Mouse (Mus musculus): Measurements from ENCODE around the gene Hmg20a. TPM values are rescaled to one million over a fixed set of nuclear protein-coding genes. Genes with fewer than 3 reads are reported as not detected.
A peak's percentile ranks its signal among the peaks of the same experiment; 100 is the strongest.

The Hmg20a gene
- polyA plus RNA-seq, 1 experiment from 2014 or later = 80.4 TPM

DNA sequence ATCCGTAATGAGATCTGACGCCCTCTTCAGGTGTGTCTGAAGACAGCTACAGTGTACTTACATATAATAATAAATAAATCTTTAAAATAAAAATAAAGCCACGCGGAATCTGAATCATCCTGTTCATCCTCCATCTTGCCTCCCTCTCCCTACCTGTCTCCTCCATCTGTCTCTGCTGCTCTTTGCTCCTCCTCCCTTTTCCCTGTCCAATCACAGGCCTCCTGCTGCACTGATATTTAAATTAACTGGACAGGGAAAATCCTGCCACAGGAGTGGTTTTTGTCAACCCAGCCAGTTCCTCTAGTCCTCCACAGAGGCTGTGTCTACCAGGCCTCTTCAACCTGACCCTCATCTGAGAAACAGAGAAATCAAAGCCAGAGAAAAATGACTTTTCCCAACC lies 94.1 kb downstream of the Hmg20a start:
- no peaks in the 10 kb centered on the region for H3K27me3 ChIP-seq
- WGBS = 86% methylated on average over 4 of the region's 4 CpGs
- H3K9ac ChIP-seq = no peak overlapping the region

DNA sequence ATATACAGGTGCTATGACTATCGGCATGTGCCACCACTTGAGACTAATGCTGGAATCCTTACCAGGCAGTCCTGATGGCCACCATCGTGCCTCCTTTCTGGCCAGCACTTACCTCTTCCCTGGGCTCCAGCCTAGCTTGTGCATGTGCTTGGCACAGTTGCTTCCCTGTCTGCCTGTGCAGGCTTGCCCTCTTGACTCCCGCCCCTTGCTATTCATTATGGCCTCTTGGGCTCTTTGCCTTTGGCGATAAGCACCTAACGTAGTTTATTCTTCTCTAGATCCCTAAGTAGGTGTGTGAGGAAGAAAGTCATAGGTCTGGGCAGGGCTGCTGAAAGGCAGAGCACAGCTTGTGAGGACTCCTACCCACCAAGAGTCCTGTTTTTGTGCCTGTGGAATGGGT lies 96.7 kb downstream of the Hmg20a start:
- ATAC-seq (ENCODE audit: low read depth) = no peak
- 86% methylated on average over 5 of the region's 5 CpGs for WGBS
- H3K9ac ChIP-seq = no peak overlapping the region
- no peaks in the 10 kb centered on the region for H3K9me3 ChIP-seq
- H3K4me3 ChIP-seq = no peak overlapping the region
- no peak overlapping the region for H3K4me2 ChIP-seq
- H3K36me3 ChIP-seq = no peaks in the 10 kb centered on the region
- no peak overlapping the region for H3K27ac ChIP-seq (replicated peaks)
- H3K27me3 ChIP-seq = no peaks in the 10 kb centered on the region
- H3K4me1 ChIP-seq (replicated peaks) = peaks cover 13% of the 10 kb centered on the region

More for the DNA sequence above, 94.1 kb downstream of the Hmg20a start:
- Histone ChIP-seq H3K4me2 (no peak overlapping the region), H3K4me3 (no peak overlapping the region), H3K9me3 (no peaks in the 10 kb centered on the region), H3K36me3 (no peaks in the 10 kb centered on the region), H3K4me1 (replicated peaks) (peaks cover 21% of the 10 kb centered on the region), H3K27ac (replicated peaks) (no peak overlapping the region)
- no peak for ATAC-seq (ENCODE audit: low read depth)

DNA sequence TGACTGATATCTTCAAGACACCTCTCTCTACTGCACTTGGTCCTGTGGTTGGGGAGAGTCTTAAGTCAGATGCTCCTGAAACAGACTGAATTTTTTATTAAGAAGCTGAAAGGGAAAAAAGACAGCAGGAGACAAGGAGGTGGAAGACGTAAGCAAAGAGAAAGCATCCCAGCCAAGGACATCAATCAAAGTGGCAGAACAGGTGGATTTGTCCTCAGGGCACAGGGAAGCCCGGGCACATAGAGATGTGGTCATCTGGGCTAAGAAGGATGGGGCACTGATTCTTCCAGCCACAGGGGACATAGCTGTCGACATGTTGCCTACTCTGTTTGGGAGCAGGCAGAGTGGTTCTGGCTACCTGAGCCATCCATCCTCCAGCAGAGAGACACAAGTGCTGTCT lies 97.8 kb downstream of the Hmg20a start:
- Histone ChIP-seq H3K9me3 (no peaks in the 10 kb centered on the region), H3K27me3 (no peaks in the 10 kb centered on the region), H3K27ac (replicated peaks) (no peak overlapping the region), H3K4me3 (no peak overlapping the region), H3K36me3 (no peaks in the 10 kb centered on the region), H3K9ac (no peak overlapping the region), H3K4me1 (replicated peaks) (peaks cover 13% of the 10 kb centered on the region), H3K4me2 (no peak overlapping the region)
- WGBS = 51% methylated on average over 3 of the region's 3 CpGs
- ATAC-seq (ENCODE audit: low read depth) = no peak

DNA sequence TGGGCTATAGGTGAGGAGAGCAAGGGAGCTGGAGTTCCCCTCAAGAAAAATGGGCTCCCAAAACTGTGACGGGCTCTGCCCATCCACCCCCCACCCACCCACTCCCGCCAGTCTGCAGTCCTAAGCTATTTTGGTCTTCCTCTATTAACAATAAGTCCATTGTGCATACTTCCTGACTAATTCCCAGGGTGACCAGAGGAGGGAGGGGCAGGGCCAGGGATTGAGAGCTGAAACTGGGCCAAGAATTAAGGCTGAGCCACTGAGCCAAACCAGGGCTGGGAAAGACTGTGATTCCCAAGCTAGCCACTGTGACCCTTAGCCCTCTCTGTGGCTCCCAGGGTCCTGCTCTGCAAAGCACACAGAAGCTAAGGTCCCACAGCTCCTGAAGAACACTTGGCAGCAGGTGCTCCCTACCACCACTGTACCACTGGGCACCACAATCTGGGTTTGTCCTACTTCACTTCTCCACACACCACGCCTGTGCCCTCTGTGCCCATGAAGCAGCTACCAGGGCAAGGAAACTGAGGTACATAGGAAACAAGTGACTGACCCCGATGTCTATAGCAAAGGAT lies 98.4 kb downstream of the Hmg20a start:
- WGBS = 68% methylated on average over 4 of the region's 4 CpGs

DNA sequence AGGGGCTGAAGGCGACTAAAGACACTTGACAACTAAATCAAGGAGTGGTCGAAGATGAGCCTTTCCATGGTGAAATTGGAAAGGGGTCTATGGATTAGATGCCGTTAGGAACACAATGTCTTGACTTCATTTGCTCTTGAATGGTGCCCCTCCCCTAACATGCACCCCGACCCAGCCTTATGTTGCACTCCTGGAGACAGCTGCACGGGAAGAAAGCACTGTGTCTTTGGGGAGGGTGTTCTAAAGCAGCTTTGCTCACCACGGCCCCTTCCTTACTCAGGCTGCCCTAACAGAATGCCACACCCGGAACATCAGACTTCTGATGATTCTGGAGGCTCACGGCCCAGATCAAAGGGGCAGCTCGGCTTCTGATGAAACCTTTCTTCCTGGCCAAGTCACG lies 103.9 kb downstream of the Hmg20a start:
- Histone ChIP-seq H3K4me1 (replicated peaks) (peaks cover 4% of the 10 kb centered on the region; the same call in 1 of the 2 replicates), H3K9me3 (no peaks in the 10 kb centered on the region), H3K4me3 (no peak overlapping the region), H3K4me2 (no peak overlapping the region), H3K27ac (replicated peaks) (no peak overlapping the region), H3K27me3 (no peaks in the 10 kb centered on the region), H3K9ac (no peak overlapping the region), H3K36me3 (no peaks in the 10 kb centered on the region)
- ATAC-seq (ENCODE audit: low read depth) = no peak
- 58% methylated on average over 10 of the region's 10 CpGs for WGBS

More for the DNA sequence above, 98.4 kb downstream of the Hmg20a start:
- no peak overlapping the region for H3K4me3 ChIP-seq
- H3K9me3 ChIP-seq = no peaks in the 10 kb centered on the region
- H3K9ac ChIP-seq = no peak overlapping the region
- H3K27me3 ChIP-seq = no peaks in the 10 kb centered on the region
- ATAC-seq (ENCODE audit: low read depth) = peak; percentile 56
- peaks cover 13% of the 10 kb centered on the region for H3K4me1 ChIP-seq (replicated peaks)
- H3K27ac ChIP-seq (replicated peaks) = 0 out of 2 replicates have a peak overlapping the region, but pooled peaks have one; percentile 42
- H3K4me2 ChIP-seq = no peak overlapping the region
- H3K36me3 ChIP-seq = no peaks in the 10 kb centered on the region

DNA sequence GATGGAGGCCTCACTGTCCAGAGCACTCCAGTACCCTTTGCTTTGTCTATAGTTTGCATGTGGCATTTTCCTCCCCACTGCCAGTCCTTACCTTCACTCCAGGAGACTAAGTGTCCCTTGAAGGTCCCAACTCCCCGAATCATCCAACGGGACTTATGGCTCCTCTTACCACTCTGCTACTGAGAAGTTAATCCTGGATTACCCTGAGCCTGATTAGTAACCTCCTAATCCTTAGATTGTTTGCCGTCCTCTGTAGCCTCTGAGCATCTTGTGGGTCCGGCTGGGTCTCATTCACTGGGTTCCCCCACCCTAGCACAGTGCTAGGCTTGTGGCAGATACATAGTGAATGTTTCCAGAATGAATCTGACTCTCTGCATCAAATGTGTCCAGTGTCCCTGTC lies 109.5 kb downstream of the Hmg20a start:
- Histone ChIP-seq H3K9ac (no peak overlapping the region), H3K27me3 (no peaks in the 10 kb centered on the region)
- WGBS = 90% methylated on average over 4 of the region's 4 CpGs

DNA sequence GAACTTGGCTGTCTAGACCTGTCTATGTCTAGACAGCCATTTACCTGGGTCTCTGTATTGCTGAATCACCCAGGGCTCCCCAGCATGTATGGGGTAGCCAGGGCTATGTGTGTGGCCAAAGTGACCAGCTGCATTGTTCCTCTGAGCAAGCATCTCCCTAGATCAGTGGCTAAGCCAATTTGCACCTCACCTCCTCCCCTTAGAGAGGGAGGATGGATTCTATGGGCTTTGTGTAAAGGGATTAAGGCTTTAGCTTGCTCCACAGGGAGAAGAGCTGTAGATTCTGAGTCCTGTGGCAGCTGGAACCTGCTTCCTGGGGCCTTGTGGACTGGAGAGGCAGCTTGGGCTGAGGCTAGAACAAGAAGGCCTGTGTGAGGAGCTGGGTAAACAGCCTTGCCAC lies 113.6 kb downstream of the Hmg20a start:
- Histone ChIP-seq H3K9me3 (no peaks in the 10 kb centered on the region), H3K4me1 (replicated peaks) (peaks cover 18% of the 10 kb centered on the region), H3K36me3 (no peaks in the 10 kb centered on the region), H3K9ac (no peak overlapping the region), H3K27ac (replicated peaks) (no peak overlapping the region), H3K4me3 (no peak overlapping the region), H3K27me3 (no peaks in the 10 kb centered on the region; the same call in 1 of the 2 replicates), H3K4me2 (no peak overlapping the region)
- ATAC-seq (ENCODE audit: low read depth) = no peak

More for the DNA sequence above, 109.5 kb downstream of the Hmg20a start:
- Histone ChIP-seq H3K9me3 (no peaks in the 10 kb centered on the region), H3K4me3 (no peak overlapping the region), H3K36me3 (no peaks in the 10 kb centered on the region), H3K4me1 (replicated peaks) (peaks cover 4% of the 10 kb centered on the region; the same call in 1 of the 2 replicates), H3K27ac (replicated peaks) (no peak overlapping the region), H3K4me2 (no peak overlapping the region)
- no peak for ATAC-seq (ENCODE audit: low read depth)

DNA sequence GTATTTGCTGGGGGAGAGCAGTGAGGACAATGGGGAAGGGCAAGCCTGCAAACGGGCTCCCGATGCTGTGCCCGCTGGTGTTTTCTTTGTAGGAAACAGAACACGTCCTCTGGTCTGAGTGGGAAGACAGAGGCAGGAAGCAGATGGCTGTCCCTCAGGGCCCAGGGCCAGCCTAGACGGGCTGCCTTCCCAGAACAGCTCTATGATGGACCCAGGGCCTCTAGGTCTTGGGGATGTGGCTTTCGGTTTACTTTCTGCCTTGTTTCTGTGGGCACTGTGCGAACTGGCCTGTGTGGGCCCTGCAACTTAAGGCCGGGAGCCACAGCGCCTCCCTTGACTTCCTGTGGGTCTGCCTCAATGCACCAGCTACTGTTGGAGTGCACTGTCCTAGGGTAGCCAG lies 115.5 kb downstream of the Hmg20a start:
- no peak overlapping the region for H3K4me3 ChIP-seq
- no peak overlapping the region for H3K4me2 ChIP-seq
- no peaks in the 10 kb centered on the region for H3K9me3 ChIP-seq
- H3K27ac ChIP-seq (replicated peaks) = no peak overlapping the region
- peaks cover 18% of the 10 kb centered on the region for H3K4me1 ChIP-seq (replicated peaks)
- H3K36me3 ChIP-seq = no peaks in the 10 kb centered on the region
- no peak for ATAC-seq (ENCODE audit: low read depth)
- no peaks in the 10 kb centered on the region; the same call in 1 of the 2 replicates for H3K27me3 ChIP-seq
- H3K9ac ChIP-seq = no peak overlapping the region
- 63% methylated on average over 9 of the region's 9 CpGs for WGBS

DNA sequence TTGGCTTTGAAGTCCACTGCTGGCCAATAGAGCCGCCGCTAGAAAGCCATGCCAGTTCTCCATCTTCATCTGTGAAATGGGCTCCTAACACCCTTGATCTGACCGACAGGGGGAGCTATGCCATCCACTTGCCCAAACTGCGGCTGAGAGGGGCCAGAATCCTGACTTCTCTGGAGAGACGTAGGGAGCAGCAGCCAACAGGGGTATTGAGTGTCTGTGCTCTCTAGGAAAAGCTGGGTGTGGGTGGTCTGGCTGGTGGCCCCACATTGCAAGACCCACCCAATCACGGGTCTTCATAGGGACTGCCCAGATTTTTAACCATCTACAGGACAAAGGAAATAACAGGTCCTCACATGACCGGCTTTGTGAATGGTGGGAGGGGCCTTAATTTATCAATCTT lies 116.3 kb downstream of the Hmg20a start:
- 39% methylated on average over 7 of the region's 7 CpGs for WGBS
- H3K4me2 ChIP-seq = no peak overlapping the region
- ATAC-seq (ENCODE audit: low read depth) = no peak

DNA sequence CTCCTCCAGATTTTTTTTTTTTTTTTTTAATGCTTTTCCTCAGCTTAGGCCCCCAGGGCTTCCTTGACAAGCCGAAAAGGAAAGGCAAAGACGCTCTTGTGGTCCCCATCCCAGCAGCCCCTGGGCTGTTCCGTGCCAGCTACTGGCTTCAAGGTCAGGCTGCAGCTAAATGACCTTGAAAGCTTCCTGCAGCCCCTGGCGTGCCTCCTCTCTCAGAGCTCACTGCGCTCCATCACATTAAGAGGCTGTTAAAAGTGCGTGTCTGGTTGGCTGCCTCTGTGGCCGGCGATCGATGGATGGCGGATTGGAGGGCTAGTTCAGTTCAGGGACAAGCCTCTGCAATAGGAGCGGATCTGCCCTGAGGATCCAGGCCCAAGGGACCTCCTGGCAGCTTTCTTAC lies 117.0 kb downstream of the Hmg20a start:
- H3K27ac ChIP-seq (replicated peaks) = peak overlapping the region; percentile 78
- H3K4me2 ChIP-seq = peak overlapping the region; percentile 34
- H3K27me3 ChIP-seq = no peaks in the 10 kb centered on the region; the same call in 1 of the 2 replicates
- peak; percentile 52; the same call in 1 of the 2 replicates for ATAC-seq (ENCODE audit: low read depth)
- H3K4me1 ChIP-seq (replicated peaks) = peaks cover 33% of the 10 kb centered on the region
- H3K36me3 ChIP-seq = no peaks in the 10 kb centered on the region
- H3K4me3 ChIP-seq = no peak overlapping the region
- 13% methylated on average over 11 of the region's 11 CpGs for WGBS
- H3K9me3 ChIP-seq = no peaks in the 10 kb centered on the region
- H3K9ac ChIP-seq = 0 out of 2 replicates have a peak overlapping the region, but pooled peaks have one; percentile 45

More for the DNA sequence above, 116.3 kb downstream of the Hmg20a start:
- H3K9me3 ChIP-seq = no peaks in the 10 kb centered on the region
- no peak overlapping the region for H3K9ac ChIP-seq
- H3K4me3 ChIP-seq = no peak overlapping the region
- peaks cover 27% of the 10 kb centered on the region for H3K4me1 ChIP-seq (replicated peaks)
- H3K27ac ChIP-seq (replicated peaks) = peak overlapping the region; percentile 78
- no peaks in the 10 kb centered on the region; the same call in 1 of the 2 replicates for H3K27me3 ChIP-seq
- no peaks in the 10 kb centered on the region for H3K36me3 ChIP-seq

DNA sequence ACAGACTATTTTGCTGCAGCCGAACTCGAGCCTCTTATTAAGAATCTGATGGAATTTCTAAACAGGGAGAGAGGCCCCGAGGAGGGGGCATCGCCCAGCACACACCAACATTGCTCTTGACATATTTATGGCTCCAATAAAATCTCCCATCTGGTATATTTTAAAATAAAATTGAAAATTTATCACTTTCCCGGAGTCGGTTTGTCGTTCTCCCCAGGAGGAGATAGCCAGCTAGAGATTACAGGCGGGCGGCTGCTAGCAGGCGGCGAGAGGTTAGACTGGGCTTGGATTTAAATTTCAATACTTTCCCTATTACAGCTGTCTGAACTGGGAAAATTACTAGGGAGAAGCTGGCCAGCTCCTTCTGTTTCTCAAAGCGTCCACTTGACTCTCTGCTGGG lies 121.6 kb downstream of the Hmg20a start:
- WGBS = 40% methylated on average over 12 of the region's 12 CpGs
- Histone ChIP-seq H3K27ac (replicated peaks) (peak overlapping the region; percentile 57), H3K9ac (no peak overlapping the region; the same call in 1 of the 2 replicates)

DNA sequence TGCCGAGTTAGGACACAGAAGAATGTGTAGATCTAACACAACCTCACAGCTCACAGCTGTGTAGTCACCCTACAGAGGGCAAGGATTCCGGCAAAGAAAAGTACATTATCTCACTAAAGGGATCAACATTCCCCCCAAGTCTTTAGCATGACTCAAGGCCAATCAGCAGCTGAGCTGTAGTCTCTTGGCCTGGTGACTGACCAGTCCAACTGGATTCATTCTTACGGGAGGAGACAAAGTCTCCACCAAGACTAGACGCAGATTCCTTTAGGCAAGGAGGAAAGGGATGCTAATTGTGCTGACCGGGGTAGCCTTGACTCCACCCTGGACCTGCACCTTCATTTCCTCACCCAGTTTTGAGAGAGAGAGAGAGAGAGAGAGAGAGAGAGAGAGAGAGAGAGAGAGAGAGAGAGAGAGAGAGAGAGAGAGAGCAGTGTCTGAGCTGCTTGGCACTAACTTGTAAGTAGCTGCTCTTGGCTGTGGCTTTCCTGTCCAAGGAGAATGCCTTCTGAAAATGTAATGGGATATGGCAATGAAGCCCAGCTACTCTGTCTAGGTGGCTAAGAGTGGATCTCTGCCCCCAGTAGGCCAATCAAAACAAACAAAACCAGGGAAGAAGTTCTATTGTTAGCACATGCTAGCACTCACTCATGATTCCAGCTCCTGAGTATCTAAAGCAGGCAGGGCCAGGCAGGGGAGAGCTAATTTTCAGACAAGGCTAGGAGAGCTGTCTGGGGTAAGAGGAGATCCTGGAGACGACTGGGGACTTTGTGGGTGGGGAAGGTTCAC lies 126.5 kb downstream of the Hmg20a start:
- no peak for ATAC-seq (ENCODE audit: low read depth)
- H3K4me3 ChIP-seq = no peak overlapping the region
- no peak overlapping the region for H3K27ac ChIP-seq (replicated peaks)
- no peak overlapping the region for H3K4me2 ChIP-seq
- H3K9ac ChIP-seq = no peak overlapping the region
- no peaks in the 10 kb centered on the region for H3K36me3 ChIP-seq
- no peaks in the 10 kb centered on the region for H3K9me3 ChIP-seq
- no peaks in the 10 kb centered on the region for H3K27me3 ChIP-seq
- WGBS = 78% methylated on average over 6 of the region's 6 CpGs
- peaks cover 16% of the 10 kb centered on the region for H3K4me1 ChIP-seq (replicated peaks)

More for the DNA sequence above, 121.6 kb downstream of the Hmg20a start:
- Histone ChIP-seq H3K9me3 (no peaks in the 10 kb centered on the region), H3K4me1 (replicated peaks) (peaks cover 29% of the 10 kb centered on the region), H3K36me3 (no peaks in the 10 kb centered on the region), H3K27me3 (no peaks in the 10 kb centered on the region), H3K4me3 (no peak overlapping the region), H3K4me2 (no peak overlapping the region)
- ATAC-seq (ENCODE audit: low read depth) = 0 out of 2 replicates have a peak, but pooled peaks have one; percentile 58

All from neural tube, embryonic 13.5 days (tissue).